Mouse (Mus musculus) midbrain, embryonic 10.5 days (tissue): Measurements from ENCODE around the gene Rcan1. TPM values are rescaled to one million over a fixed set of nuclear protein-coding genes. Genes with fewer than 3 reads are reported as not detected.

Experiments
- DNase-seq: peaks from one replicate; pipeline ENCODE4 v3.0.0-alpha.2; 2017; ENCODE audit warnings: low spot score
- H3K27ac ChIP-seq: fragments of 300-500 bp; sonication (generic); replicated peaks from 2 replicates; pipeline ENCODE4 v1.5.1; 2016; ENCODE audit warnings: mild to moderate bottlenecking
- H3K27me3 ChIP-seq: fragments of 300-500 bp; sonication (generic); 2 replicates; pipeline ENCODE4 v1.6.1; 2016; ENCODE audit warnings: low read depth, mild to moderate bottlenecking; ENCODE audit not compliant: poor library complexity, severe bottlenecking
- H3K36me3 ChIP-seq: fragments of 300-500 bp; sonication (generic); 2 replicates; pipeline ENCODE4 v1.6.1; 2016; ENCODE audit warnings: mild to moderate bottlenecking, moderate library complexity
- H3K4me1 ChIP-seq: fragments of 300-500 bp; sonication (generic); 2 replicates; pipeline ENCODE4 v1.6.1; 2016
- H3K4me3 ChIP-seq: fragments of 300-500 bp; sonication (generic); 2 replicates; pipeline ENCODE4 v1.5.1; 2016; ENCODE audit warnings: mild to moderate bottlenecking, moderate library complexity
- H3K9me3 ChIP-seq: fragments of 300-500 bp; sonication (generic); replicated peaks from 2 replicates; pipeline ENCODE4 v1.6.1; 2016; ENCODE audit warnings: mild to moderate bottlenecking
- WGBS: fragments of 180-500 bp; shearing (Covaris S2); methylation state at CpG from one replicate; pipeline ENCODE4 v1.1.7; 2016; 5-methylcytosine and 5-hydroxymethylcytosine counted together
- polyA plus RNA-seq: library from polyadenylated mRNA; unstranded; fragments of >200 nt; fragmentation: Nextera tagmentation; extraction: Ambion mirVana; gene quantifications from 2 replicates; pipeline ENCODE4 v1.2.1, GENCODE M21; 2016

Gene Rcan1
- polyA plus RNA-seq, 1 experiment from 2014 or later = 38.8 TPM

DNA sequence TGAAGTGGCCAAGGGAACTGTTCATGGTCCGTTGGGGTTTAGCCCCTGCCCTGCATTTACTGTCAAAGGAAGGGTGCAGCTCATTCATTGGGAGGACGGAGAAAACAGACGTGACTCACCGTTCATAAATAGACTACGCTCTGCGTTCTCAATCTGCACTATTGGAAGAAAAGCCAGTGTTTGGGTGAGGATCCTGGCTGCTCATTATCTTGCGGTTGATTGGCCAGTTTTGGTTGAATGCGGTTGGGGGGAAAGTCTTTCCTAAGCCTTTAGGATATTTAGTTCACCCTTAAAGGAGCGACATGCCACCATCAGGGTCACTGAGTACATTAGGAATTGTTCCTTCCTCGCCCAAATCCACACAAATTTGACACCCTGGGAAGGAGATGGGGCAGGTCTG lies 5.4 kb downstream of the Rcan1 start:
- peak; percentile 27 for DNase-seq
- no peaks in the 10 kb centered on the region for H3K36me3 ChIP-seq
- H3K4me3 ChIP-seq = peak overlapping the region; percentile 95
- WGBS = 14% methylated on average over 10 of the region's 10 CpGs
- H3K9me3 ChIP-seq = no peaks in the 10 kb centered on the region
- peak overlapping the region; percentile 90 for H3K27ac ChIP-seq
- H3K4me1 ChIP-seq = peaks cover 29% of the 10 kb centered on the region
- H3K27me3 ChIP-seq = no peaks in the 10 kb centered on the region; the same call in 1 of the 2 replicates

DNA sequence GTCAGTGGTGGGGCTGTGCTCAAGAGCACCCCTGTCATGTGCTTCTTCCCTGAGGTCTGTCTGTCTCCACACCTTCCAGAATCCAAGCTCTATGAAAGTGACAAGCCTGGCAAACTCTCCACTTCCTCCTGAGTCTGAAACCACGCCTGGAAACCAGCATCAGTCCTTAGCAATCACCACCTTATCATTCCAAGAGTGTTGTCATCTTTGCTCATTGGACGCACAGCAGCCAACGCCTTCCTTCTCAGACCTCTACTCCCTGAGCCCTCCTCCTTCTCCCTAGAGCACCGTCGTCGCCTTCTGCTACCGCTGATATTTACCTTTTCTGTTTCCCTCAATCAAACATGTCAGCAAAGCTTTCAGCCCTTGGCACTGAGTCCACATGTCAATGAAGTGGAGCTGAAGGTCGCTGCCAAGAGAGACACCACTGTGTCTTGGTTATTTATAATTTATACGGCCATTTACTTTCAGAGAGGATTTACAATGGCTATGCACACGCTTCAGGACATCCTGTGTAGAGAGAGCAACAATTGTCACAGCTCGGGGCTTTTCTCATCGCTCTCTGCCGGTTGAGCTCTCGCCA lies 6.2 kb downstream of the Rcan1 start:
- H3K36me3 ChIP-seq = no peaks in the 10 kb centered on the region
- no peaks in the 10 kb centered on the region; the same call in 1 of the 2 replicates for H3K27me3 ChIP-seq
- no peak overlapping the region for H3K27ac ChIP-seq
- no peak for DNase-seq
- no peaks in the 10 kb centered on the region for H3K9me3 ChIP-seq
- WGBS = 72% methylated on average over 14 of the region's 14 CpGs
- H3K4me3 ChIP-seq = peak overlapping the region; percentile 95
- H3K4me1 ChIP-seq = peaks cover 29% of the 10 kb centered on the region

- H3K27ac ChIP-seq = no peak overlapping the region
- 82% methylated on average over 6 of the region's 6 CpGs for WGBS
- DNase-seq = no peak
- H3K4me3 ChIP-seq = no peak overlapping the region
- H3K27me3 ChIP-seq = no peaks in the 10 kb centered on the region
- no peaks in the 10 kb centered on the region for H3K36me3 ChIP-seq
- no peaks in the 10 kb centered on the region for H3K9me3 ChIP-seq
- H3K4me1 ChIP-seq = peaks cover 27% of the 10 kb centered on the region
These were observed 9.3 kb downstream of the Rcan1 start for GRCm38 (mm10) chr16:92461412-92461811.

DNA sequence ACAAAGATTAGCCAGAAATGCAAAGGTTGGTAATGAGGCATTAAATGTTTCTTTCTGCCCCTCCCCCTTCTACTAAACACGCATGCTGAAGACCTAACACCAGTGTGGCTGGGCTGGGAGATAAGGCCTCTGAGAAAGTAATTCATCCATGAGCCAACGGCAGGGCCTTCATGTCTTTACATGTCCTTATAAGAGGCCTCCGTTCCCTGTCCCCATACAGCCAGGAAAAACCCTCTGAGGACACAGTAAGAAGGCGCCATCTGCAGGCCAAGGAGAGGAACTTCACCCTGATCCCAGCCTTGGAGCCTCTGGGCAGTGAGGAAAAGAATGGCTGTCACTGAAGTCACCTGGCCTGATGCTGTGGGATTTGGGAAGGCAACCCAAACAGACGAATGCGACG lies 13.1 kb downstream of the Rcan1 start:
- H3K27ac ChIP-seq = no peak overlapping the region
- no peaks in the 10 kb centered on the region for H3K27me3 ChIP-seq
- WGBS = 34% methylated on average over 7 of the region's 7 CpGs
- H3K4me3 ChIP-seq = no peak overlapping the region
- peaks cover 17% of the 10 kb centered on the region for H3K4me1 ChIP-seq
- H3K36me3 ChIP-seq = no peaks in the 10 kb centered on the region
- no peaks in the 10 kb centered on the region for H3K9me3 ChIP-seq
- peak; percentile 59 for DNase-seq

- H3K27me3 ChIP-seq = no peaks in the 10 kb centered on the region
- WGBS = 92% methylated on average over 5 of the region's 5 CpGs
- no peaks in the 10 kb centered on the region for H3K9me3 ChIP-seq
- peaks cover 8% of the 10 kb centered on the region for H3K36me3 ChIP-seq
- H3K27ac ChIP-seq = no peak overlapping the region
- peaks cover 15% of the 10 kb centered on the region for H3K4me1 ChIP-seq
- no peak for DNase-seq
- H3K4me3 ChIP-seq = no peak overlapping the region
These were observed 14.7 kb downstream of the Rcan1 start for GRCm38 (mm10) chr16:92455969-92456368.

GRCm38 (mm10) chr16:92455488-92455887 lies 15.2 kb downstream of the Rcan1 start:
- DNase-seq = no peak
- Histone ChIP-seq H3K27ac (0 out of 2 replicates have a peak overlapping the region, but pooled peaks have one; percentile 17), H3K27me3 (no peaks in the 10 kb centered on the region), H3K9me3 (no peaks in the 10 kb centered on the region), H3K4me3 (no peak overlapping the region), H3K36me3 (peaks cover 8% of the 10 kb centered on the region), H3K4me1 (peaks cover 13% of the 10 kb centered on the region; the same call in 1 of the 2 replicates)
- WGBS = 67% methylated on average over 8 of the region's 8 CpGs

- no peak overlapping the region for H3K4me3 ChIP-seq
- H3K36me3 ChIP-seq = peaks cover 9% of the 10 kb centered on the region
- 91% methylated on average over 18 of the region's 18 CpGs for WGBS
- no peaks in the 10 kb centered on the region for H3K9me3 ChIP-seq
- no peak for DNase-seq
- no peaks in the 10 kb centered on the region for H3K27me3 ChIP-seq
- H3K27ac ChIP-seq = no peak overlapping the region
- H3K4me1 ChIP-seq = peaks cover 13% of the 10 kb centered on the region; the same call in 1 of the 2 replicates
These were observed 16.2 kb downstream of the Rcan1 start for GRCm38 (mm10) chr16:92454495-92454894.

- Histone ChIP-seq H3K4me3 (no peak overlapping the region), H3K27ac (no peak overlapping the region), H3K4me1 (peaks cover 13% of the 10 kb centered on the region; the same call in 1 of the 2 replicates), H3K9me3 (no peaks in the 10 kb centered on the region), H3K27me3 (no peaks in the 10 kb centered on the region), H3K36me3 (peaks cover 13% of the 10 kb centered on the region)
- no peak for DNase-seq
- WGBS = 90% methylated on average over 7 of the region's 7 CpGs
These were observed 16.7 kb downstream of the Rcan1 start for GRCm38 (mm10) chr16:92454002-92454401.

DNA sequence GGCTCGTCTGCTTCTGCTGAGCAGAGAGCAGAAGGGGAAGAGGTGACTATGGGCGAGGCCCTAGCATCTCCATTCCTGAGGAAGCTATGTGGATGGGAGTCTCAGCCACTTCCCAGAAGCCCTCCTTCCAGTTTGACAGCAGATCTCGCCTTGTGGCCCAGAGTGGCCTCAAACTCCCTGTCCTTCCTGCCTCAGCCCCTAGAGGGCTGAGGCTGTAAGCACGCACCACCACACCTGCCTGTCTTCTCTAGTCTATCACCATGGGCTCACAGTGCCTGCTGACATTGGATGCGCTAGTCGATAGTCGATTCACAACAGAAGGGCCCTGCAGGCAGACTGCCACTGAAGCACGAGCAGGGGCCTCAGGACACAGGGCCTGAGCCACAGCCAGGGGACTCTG lies 18.1 kb downstream of the Rcan1 start:
- peaks cover 13% of the 10 kb centered on the region; the same call in 1 of the 2 replicates for H3K4me1 ChIP-seq
- peaks cover 14% of the 10 kb centered on the region for H3K36me3 ChIP-seq
- 49% methylated on average over 8 of the region's 8 CpGs for WGBS
- no peak overlapping the region for H3K4me3 ChIP-seq
- DNase-seq = no peak
- no peak overlapping the region for H3K27ac ChIP-seq
- H3K9me3 ChIP-seq = no peaks in the 10 kb centered on the region
- H3K27me3 ChIP-seq = no peaks in the 10 kb centered on the region

DNA sequence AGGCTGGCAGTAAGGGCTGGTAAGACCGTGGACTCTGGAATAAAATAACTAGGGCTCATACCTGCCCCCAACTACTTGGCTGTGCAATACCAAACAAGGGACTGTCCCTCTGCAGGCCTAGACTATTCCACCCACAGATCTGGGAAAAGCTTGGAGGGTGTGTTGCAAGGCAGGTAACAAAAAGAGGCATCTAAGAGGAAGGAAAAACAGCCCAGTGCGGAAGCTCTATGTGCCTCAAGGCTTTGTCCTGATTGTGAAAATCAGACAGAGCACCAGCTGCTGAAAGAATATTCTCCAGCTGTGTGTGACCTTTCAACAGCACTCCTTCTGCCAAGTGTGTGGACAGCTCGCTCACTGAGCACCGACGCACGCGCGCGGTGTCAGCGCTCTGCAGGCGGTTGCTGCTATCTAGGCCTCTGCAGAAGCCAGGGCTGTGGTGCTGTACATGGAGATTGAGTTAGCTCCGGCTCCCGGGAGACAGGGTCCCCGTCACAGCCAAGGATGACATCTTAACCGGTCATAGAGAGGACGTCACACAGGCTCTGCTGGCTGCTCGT lies 19.1 kb downstream of the Rcan1 start:
- 93% methylated on average over 17 of the region's 17 CpGs for WGBS
- no peak overlapping the region for H3K27ac ChIP-seq
- peaks cover 14% of the 10 kb centered on the region for H3K36me3 ChIP-seq
- H3K9me3 ChIP-seq = no peaks in the 10 kb centered on the region
- DNase-seq = no peak
- H3K4me3 ChIP-seq = no peak overlapping the region
- H3K27me3 ChIP-seq = no peaks in the 10 kb centered on the region
- peaks cover 13% of the 10 kb centered on the region; the same call in 1 of the 2 replicates for H3K4me1 ChIP-seq

GRCm38 (mm10) chr16:92450331-92450730 lies 20.3 kb downstream of the Rcan1 start:
- Histone ChIP-seq H3K4me1 (peaks cover 10% of the 10 kb centered on the region), H3K4me3 (no peak overlapping the region), H3K36me3 (peaks cover 14% of the 10 kb centered on the region), H3K27ac (no peak overlapping the region), H3K9me3 (no peaks in the 10 kb centered on the region), H3K27me3 (no peaks in the 10 kb centered on the region)
- DNase-seq = no peak
- 83% methylated on average over 8 of the region's 8 CpGs for WGBS

- DNase-seq = no peak
- WGBS = 92% methylated on average over 14 of the region's 14 CpGs
These were observed 21.6 kb downstream of the Rcan1 start for GRCm38 (mm10) chr16:92449080-92449479.

DNA sequence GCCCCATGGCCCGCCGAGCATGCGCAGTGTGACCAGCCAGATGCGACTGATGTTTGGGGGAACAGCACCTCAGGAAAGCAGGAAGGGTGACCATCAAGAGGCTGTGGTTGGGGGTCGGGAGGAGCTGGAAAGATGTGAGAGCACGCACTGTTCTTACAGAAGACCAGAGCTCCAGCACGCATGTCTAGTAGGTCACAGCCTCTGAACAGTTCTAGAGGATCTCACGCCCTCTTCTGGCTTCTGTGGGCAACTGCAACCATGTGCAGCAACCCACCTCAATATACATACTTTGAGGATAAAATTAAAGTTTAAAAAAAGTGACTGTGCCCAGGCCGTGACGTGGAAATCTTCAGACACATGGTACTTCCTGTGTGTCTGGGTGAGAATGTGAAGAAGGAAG lies 25.3 kb downstream of the Rcan1 start:
- WGBS = 58% methylated on average over 10 of the region's 10 CpGs
- Histone ChIP-seq H3K36me3 (peaks cover 9% of the 10 kb centered on the region; the same call in 1 of the 2 replicates), H3K4me1 (peaks cover 24% of the 10 kb centered on the region), H3K9me3 (no peaks in the 10 kb centered on the region), H3K27ac (0 out of 2 replicates have a peak overlapping the region, but pooled peaks have one; percentile 15), H3K4me3 (no peak overlapping the region), H3K27me3 (no peaks in the 10 kb centered on the region)
- DNase-seq = peak; percentile 30

More at GRCm38 (mm10) chr16:92449080-92449479, 21.6 kb downstream of the Rcan1 start:
- Histone ChIP-seq H3K4me3 (no peak overlapping the region), H3K27ac (no peak overlapping the region), H3K9me3 (no peaks in the 10 kb centered on the region), H3K36me3 (peaks cover 16% of the 10 kb centered on the region), H3K27me3 (no peaks in the 10 kb centered on the region), H3K4me1 (peaks cover 12% of the 10 kb centered on the region)
